Mouse (Mus musculus) midbrain, embryonic 10.5 days (tissue): ENCODE results near the gene Rhbdl2. TPM values are rescaled to one million over a fixed set of nuclear protein-coding genes. Genes with fewer than 3 reads are reported as not detected.

Experiments used
- DNase-seq: peaks from one replicate; pipeline ENCODE4 v3.0.0-alpha.2; 2017; ENCODE audit warnings: low spot score
- H3K27ac ChIP-seq: fragments of 300-500 bp; sonication (generic); replicated peaks from 2 replicates; pipeline ENCODE4 v1.5.1; 2016; ENCODE audit warnings: mild to moderate bottlenecking
- H3K27me3 ChIP-seq: fragments of 300-500 bp; sonication (generic); 2 replicates; pipeline ENCODE4 v1.6.1; 2016; ENCODE audit warnings: low read depth, mild to moderate bottlenecking; ENCODE audit not compliant: poor library complexity, severe bottlenecking
- H3K36me3 ChIP-seq: fragments of 300-500 bp; sonication (generic); 2 replicates; pipeline ENCODE4 v1.6.1; 2016; ENCODE audit warnings: mild to moderate bottlenecking, moderate library complexity
- H3K4me1 ChIP-seq: fragments of 300-500 bp; sonication (generic); 2 replicates; pipeline ENCODE4 v1.6.1; 2016
- H3K4me3 ChIP-seq: fragments of 300-500 bp; sonication (generic); 2 replicates; pipeline ENCODE4 v1.5.1; 2016; ENCODE audit warnings: mild to moderate bottlenecking, moderate library complexity
- H3K9me3 ChIP-seq: fragments of 300-500 bp; sonication (generic); replicated peaks from 2 replicates; pipeline ENCODE4 v1.6.1; 2016; ENCODE audit warnings: mild to moderate bottlenecking
- WGBS: fragments of 180-500 bp; shearing (Covaris S2); methylation state at CpG from one replicate; pipeline ENCODE4 v1.1.7; 2016; 5-methylcytosine and 5-hydroxymethylcytosine counted together
- polyA plus RNA-seq: library from polyadenylated mRNA; unstranded; fragments of >200 nt; fragmentation: Nextera tagmentation; extraction: Ambion mirVana; gene quantifications from 2 replicates; pipeline ENCODE4 v1.2.1, GENCODE M21; 2016

Gene Rhbdl2
- 0.11 and 0.72 TPM in 2 replicates for polyA plus RNA-seq

GRCm38 (mm10) chr4:123787191-123787985 lies at the start of gene Rhbdl2:
TSS of gene Rhbdl2 (plus strand) at chr4:123787874.
- Histone ChIP-seq H3K27me3 (no peaks in the 10 kb centered on the region), H3K4me3 (no peak within 1 kb of the TSS; the same call in 1 of the 2 replicates), H3K36me3 (no peaks in the 10 kb centered on the region), H3K9me3 (no peaks in the 10 kb centered on the region), H3K27ac (no peak within 1 kb of the TSS), H3K4me1 (peaks cover 6% of the 10 kb centered on the region)
- WGBS = 26% methylated on average over 12 of the region's 12 CpGs
- peak; percentile 12 for DNase-seq

GRCm38 (mm10) chr4:123738708-123739107 lies 49.0 kb upstream of the Rhbdl2 start:
- no peak overlapping the region for H3K27ac ChIP-seq
- no peak for DNase-seq
- peaks cover 85% of the 10 kb centered on the region for H3K36me3 ChIP-seq
- H3K4me1 ChIP-seq = no peaks in the 10 kb centered on the region
- H3K9me3 ChIP-seq = no peaks in the 10 kb centered on the region
- 97% methylated on average over 4 of the region's 4 CpGs for WGBS
- H3K27me3 ChIP-seq = no peaks in the 10 kb centered on the region
- H3K4me3 ChIP-seq = no peak overlapping the region

- Histone ChIP-seq H3K4me3 (no peak overlapping the region), H3K9me3 (no peaks in the 10 kb centered on the region), H3K4me1 (no peaks in the 10 kb centered on the region), H3K36me3 (peaks cover 64% of the 10 kb centered on the region), H3K27me3 (no peaks in the 10 kb centered on the region), H3K27ac (no peak overlapping the region)
- no peak for DNase-seq
- WGBS = 90% methylated on average over 1 of the region's 1 CpGs
These were observed 44.8 kb upstream of the Rhbdl2 start for GRCm38 (mm10) chr4:123742891-123743290.

- H3K4me3 ChIP-seq = no peak overlapping the region
- peaks cover 13% of the 10 kb centered on the region for H3K4me1 ChIP-seq
- peaks cover 40% of the 10 kb centered on the region for H3K36me3 ChIP-seq
- no peaks in the 10 kb centered on the region for H3K9me3 ChIP-seq
- no peak overlapping the region for H3K27ac ChIP-seq
- DNase-seq = no peak
- H3K27me3 ChIP-seq = no peaks in the 10 kb centered on the region
- 92% methylated on average over 4 of the region's 4 CpGs for WGBS
These were observed 42.4 kb upstream of the Rhbdl2 start for GRCm38 (mm10) chr4:123745221-123745775.

GRCm38 (mm10) chr4:123748726-123749415 lies 38.8 kb upstream of the Rhbdl2 start:
- H3K36me3 ChIP-seq = 0 out of 2 replicates have a peak, but pooled peaks cover 7% of the 10 kb centered on the region
- H3K4me3 ChIP-seq = peak overlapping the region; percentile 83
- peak overlapping the region; percentile 92 for H3K27ac ChIP-seq
- WGBS = 28% methylated on average over 10 of the region's 10 CpGs
- H3K27me3 ChIP-seq = peaks cover 5% of the 10 kb centered on the region
- H3K9me3 ChIP-seq = no peaks in the 10 kb centered on the region
- H3K4me1 ChIP-seq = peaks cover 18% of the 10 kb centered on the region
- no peak for DNase-seq

DNA sequence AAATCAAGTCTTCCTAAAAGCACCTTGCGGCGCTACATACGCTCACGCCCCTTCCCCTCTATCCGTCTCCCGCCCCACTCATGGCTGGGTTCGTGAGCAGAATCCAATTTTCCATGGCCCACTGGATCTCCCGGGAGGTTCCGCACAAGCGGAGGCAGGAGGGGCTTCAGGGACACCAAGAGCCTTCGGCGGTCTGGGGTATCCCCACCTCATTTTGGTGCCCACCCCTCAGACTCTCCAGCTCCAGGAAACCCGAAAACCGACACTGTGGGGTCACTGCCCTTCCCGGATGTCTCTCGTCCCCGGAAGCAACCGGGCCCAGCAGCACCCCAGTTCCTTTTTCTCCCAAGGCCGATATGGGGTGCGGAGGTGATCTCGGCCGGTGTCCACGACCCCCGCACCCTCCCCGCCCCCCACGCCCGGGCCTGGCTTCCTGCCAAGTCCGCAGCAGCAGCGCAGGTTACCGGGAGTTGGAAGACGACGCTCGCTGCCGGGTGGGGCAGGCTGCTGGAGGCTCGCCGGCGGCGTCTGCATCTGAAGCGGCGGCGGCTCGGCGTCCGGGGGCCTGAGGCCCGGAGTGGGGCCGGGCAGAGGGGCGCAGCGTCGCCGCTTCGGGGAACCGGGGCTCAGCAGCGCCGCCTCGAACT lies 38.1 kb upstream of the Rhbdl2 start:
- peak; percentile 50 for DNase-seq
- WGBS = under 1% methylated on average over 55 of the region's 55 CpGs

GRCm38 (mm10) chr4:123750152-123750651 lies 37.5 kb upstream of the Rhbdl2 start, which contains the start of gene Akirin1:
TSS of gene Akirin1 (minus strand) at chr4:123750345.
- H3K27me3 ChIP-seq = peaks cover 5% of the 10 kb centered on the region
- H3K27ac ChIP-seq = peak within 1 kb of the TSS; percentile 92
- H3K4me1 ChIP-seq = peaks cover 18% of the 10 kb centered on the region
- peak; percentile 98 for DNase-seq
- H3K36me3 ChIP-seq = 0 out of 2 replicates have a peak, but pooled peaks cover 7% of the 10 kb centered on the region
- under 1% methylated on average over 46 of the region's 46 CpGs for WGBS
- no peaks in the 10 kb centered on the region for H3K9me3 ChIP-seq
- peak within 1 kb of the TSS; percentile 83 for H3K4me3 ChIP-seq

More for the DNA sequence above, 38.1 kb upstream of the Rhbdl2 start:
- Histone ChIP-seq H3K36me3 (0 out of 2 replicates have a peak, but pooled peaks cover 7% of the 10 kb centered on the region), H3K9me3 (no peaks in the 10 kb centered on the region), H3K4me3 (peak overlapping the region; percentile 83), H3K27me3 (peaks cover 5% of the 10 kb centered on the region), H3K27ac (peak overlapping the region; percentile 92), H3K4me1 (peaks cover 18% of the 10 kb centered on the region)

- WGBS = 3% methylated on average over 8 of the region's 8 CpGs
- Histone ChIP-seq H3K27me3 (peaks cover 5% of the 10 kb centered on the region), H3K36me3 (0 out of 2 replicates have a peak, but pooled peaks cover 7% of the 10 kb centered on the region), H3K4me1 (peaks cover 18% of the 10 kb centered on the region), H3K9me3 (no peaks in the 10 kb centered on the region), H3K27ac (peak overlapping the region; percentile 92), H3K4me3 (peak overlapping the region; percentile 83)
- no peak for DNase-seq
These were observed 36.9 kb upstream of the Rhbdl2 start for GRCm38 (mm10) chr4:123750707-123751312.

GRCm38 (mm10) chr4:123758306-123758705 lies 29.4 kb upstream of the Rhbdl2 start:
- H3K36me3 ChIP-seq = no peaks in the 10 kb centered on the region
- no peak overlapping the region for H3K4me3 ChIP-seq
- no peak overlapping the region for H3K27ac ChIP-seq
- DNase-seq = no peak
- H3K9me3 ChIP-seq = no peaks in the 10 kb centered on the region
- H3K27me3 ChIP-seq = no peaks in the 10 kb centered on the region
- WGBS = 56% methylated on average over 4 of the region's 4 CpGs
- no peaks in the 10 kb centered on the region for H3K4me1 ChIP-seq

DNA sequence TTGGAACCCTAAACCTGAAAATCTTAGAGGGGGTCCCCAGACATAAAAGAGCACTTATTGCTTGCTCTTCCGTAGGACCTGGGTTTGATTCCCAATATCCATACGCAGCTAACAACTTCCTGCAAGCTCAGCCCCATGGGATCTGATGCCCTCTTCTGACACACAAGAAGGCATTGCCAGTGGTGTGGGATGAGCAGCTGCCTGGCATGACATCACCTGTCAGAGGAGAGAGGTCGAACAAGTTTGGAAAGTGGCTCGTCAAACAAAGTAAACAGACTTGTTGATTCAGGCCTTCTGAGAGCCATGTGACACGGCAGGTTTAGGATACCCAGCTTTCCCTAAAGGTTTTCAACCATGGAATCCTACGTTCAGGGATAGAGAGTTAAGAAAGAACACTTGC lies 22.6 kb upstream of the Rhbdl2 start:
- Histone ChIP-seq H3K36me3 (no peaks in the 10 kb centered on the region), H3K4me1 (no peaks in the 10 kb centered on the region), H3K4me3 (no peak overlapping the region), H3K27me3 (no peaks in the 10 kb centered on the region), H3K9me3 (no peaks in the 10 kb centered on the region), H3K27ac (no peak overlapping the region)
- DNase-seq = no peak
- 77% methylated on average over 6 of the region's 6 CpGs for WGBS

DNA sequence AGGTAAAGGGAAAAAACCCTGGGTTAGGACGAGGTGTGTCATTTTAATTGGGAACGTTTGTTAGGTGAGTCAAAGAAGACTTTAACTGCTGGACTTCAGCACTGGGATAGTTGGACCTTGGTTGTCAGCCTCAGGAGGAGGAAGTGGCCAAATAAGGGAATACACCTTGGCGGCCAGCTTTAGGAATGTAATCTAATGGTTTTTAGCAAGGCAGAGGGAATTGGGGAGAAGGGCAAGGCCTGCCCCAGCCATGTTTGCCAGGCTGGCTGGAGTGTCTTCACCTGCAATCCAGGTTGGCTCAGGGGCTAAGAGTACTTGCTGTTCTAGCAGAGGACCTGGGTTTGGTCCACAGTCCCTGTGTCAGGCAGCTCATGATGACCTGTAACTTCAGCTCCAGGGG lies 19.9 kb upstream of the Rhbdl2 start:
- no peak overlapping the region for H3K27ac ChIP-seq
- WGBS = 81% methylated on average over 3 of the region's 3 CpGs
- no peaks in the 10 kb centered on the region for H3K4me1 ChIP-seq
- no peak overlapping the region for H3K4me3 ChIP-seq
- no peak for DNase-seq
- H3K27me3 ChIP-seq = no peaks in the 10 kb centered on the region
- H3K36me3 ChIP-seq = no peaks in the 10 kb centered on the region
- no peaks in the 10 kb centered on the region; the same call in 1 of the 2 replicates for H3K9me3 ChIP-seq

DNA sequence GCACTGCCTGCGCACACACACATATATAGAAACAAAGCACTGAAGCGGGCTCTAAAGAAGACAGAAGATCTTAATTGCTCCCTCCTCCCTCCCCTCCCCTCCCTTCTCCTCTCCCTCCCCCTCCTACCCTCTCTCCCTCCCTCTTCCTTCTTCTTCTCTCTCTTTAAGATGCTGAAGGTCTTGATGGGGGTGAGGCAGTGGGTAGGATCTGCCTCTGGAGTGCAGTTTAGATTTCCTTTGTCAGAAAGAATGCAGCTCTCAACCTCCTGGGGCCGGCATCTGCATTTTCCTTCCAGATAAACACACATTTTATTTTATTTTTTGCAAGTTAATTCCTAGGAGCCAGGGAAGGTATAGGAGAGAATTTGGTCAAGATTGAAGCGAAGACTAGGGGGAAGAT lies 19.4 kb upstream of the Rhbdl2 start:
- no peak overlapping the region for H3K27ac ChIP-seq
- H3K27me3 ChIP-seq = no peaks in the 10 kb centered on the region
- H3K36me3 ChIP-seq = no peaks in the 10 kb centered on the region
- no peaks in the 10 kb centered on the region for H3K4me1 ChIP-seq
- no peak for DNase-seq
- WGBS = 75% methylated on average over 4 of the region's 4 CpGs
- H3K9me3 ChIP-seq = no peaks in the 10 kb centered on the region; the same call in 1 of the 2 replicates
- H3K4me3 ChIP-seq = no peak overlapping the region
